Mouse (Mus musculus): Measurements from ENCODE around the gene Ugcg.

Gene Ugcg

GRCm38 (mm10) chr4:59231266-59232055 is 42.4 kb downstream of the Ugcg start:
- no peak for DNase-seq

- no peak for DNase-seq
Measured at GRCm38 (mm10) chr4:59234014-59234413, 45.0 kb downstream of the Ugcg start.

- no peak for DNase-seq
Measured at GRCm38 (mm10) chr4:59234451-59235216, 45.6 kb downstream of the Ugcg start.

GRCm38 (mm10) chr4:59236362-59236761 is 47.3 kb downstream of the Ugcg start:
- no peak for DNase-seq

GRCm38 (mm10) chr4:59238641-59239311 is 49.7 kb downstream of the Ugcg start:
- DNase-seq, result no peak

GRCm38 (mm10) chr4:59239312-59239728 is 50.3 kb downstream of the Ugcg start:
- no peak for DNase-seq

- DNase-seq, result no peak
Measured at GRCm38 (mm10) chr4:59240160-59240559, 51.1 kb downstream of the Ugcg start.

GRCm38 (mm10) chr4:59241096-59241495 is 52.0 kb downstream of the Ugcg start:
- no peak for DNase-seq

- DNase-seq, result no peak
Measured at GRCm38 (mm10) chr4:59242221-59242620, 53.2 kb downstream of the Ugcg start.

- DNase-seq, result no peak
Measured at GRCm38 (mm10) chr4:59243802-59244493, 54.9 kb downstream of the Ugcg start.

GRCm38 (mm10) chr4:59244791-59245555 is 55.9 kb downstream of the Ugcg start:
- DNase-seq, result no peak

- no peak for DNase-seq
Measured at GRCm38 (mm10) chr4:59245776-59246175, 56.7 kb downstream of the Ugcg start.

GRCm38 (mm10) chr4:59247545-59247944 is 58.5 kb downstream of the Ugcg start:
- DNase-seq, result no peak

GRCm38 (mm10) chr4:59248035-59248434 is 59.0 kb downstream of the Ugcg start:
- no peak for DNase-seq

- DNase-seq, result no peak
Measured at GRCm38 (mm10) chr4:59252386-59253054, 63.5 kb downstream of the Ugcg start.

GRCm38 (mm10) chr4:59253055-59253434 is 64.0 kb downstream of the Ugcg start:
- no peak for DNase-seq

GRCm38 (mm10) chr4:59254397-59254796 is 65.3 kb downstream of the Ugcg start:
- no peak for DNase-seq

- no peak for DNase-seq
Measured at GRCm38 (mm10) chr4:59255988-59256387, 66.9 kb downstream of the Ugcg start.

- no peak for DNase-seq
Measured at GRCm38 (mm10) chr4:59257866-59258265, 68.8 kb downstream of the Ugcg start.

- no peak for DNase-seq
Measured at GRCm38 (mm10) chr4:59258771-59259170, 69.7 kb downstream of the Ugcg start.

GRCm38 (mm10) chr4:59259806-59260205 is 70.7 kb downstream of the Ugcg start:
- DNase-seq, result no peak

Data from thymus, postnatal 25 days (tissue).